Mouse (Mus musculus): ENCODE measurements around the gene Taar2. TPM values are rescaled to one million over a fixed set of nuclear protein-coding genes. Genes with fewer than 3 reads are reported as not detected.

Taar2 gene
- polyA plus RNA-seq, 1 experiment = not detected

GRCm38 (mm10) chr10:23978901-23979705 lies 40.7 kb downstream of the Taar2 start:
- no peak overlapping the region for H3K27ac ChIP-seq (ENCODE audit: insufficient read depth, low read length)
- peak in 1 of 2 experiments; percentile 16 for DNase-seq (ENCODE audit: low read depth in 1 of 2, low spot score in 2 of 2)
- WGBS = 49% methylated on average over 16 of the region's 16 CpGs
- H3K4me1 ChIP-seq (ENCODE audit: control insufficient read depth, insufficient read depth, insufficient read length) = no peaks in the 10 kb centered on the region; the same call in 1 of the 2 replicates
- TF ChIP-seq CTCF (IDR thresholded peaks at IDR 0.05; ENCODE audit: extremely low read depth, insufficient read depth, insufficient read length, insufficient replicate concordance) (peak; percentile 31; the same call in 1 of the 2 replicates), POLR2A (IDR thresholded peaks at IDR 0.05; ENCODE audit: low read depth, low read length) (no peak)
- H3K27me3 ChIP-seq (ENCODE audit: control insufficient read depth, insufficient read depth, low read length) = no peaks in the 10 kb centered on the region
- H3K36me3 ChIP-seq (ENCODE audit: control insufficient read depth, insufficient read depth, low read length) = no peaks in the 10 kb centered on the region
- no peak overlapping the region for H3K4me3 ChIP-seq (ENCODE audit: extremely low read depth, insufficient read depth, insufficient read length)

DNA sequence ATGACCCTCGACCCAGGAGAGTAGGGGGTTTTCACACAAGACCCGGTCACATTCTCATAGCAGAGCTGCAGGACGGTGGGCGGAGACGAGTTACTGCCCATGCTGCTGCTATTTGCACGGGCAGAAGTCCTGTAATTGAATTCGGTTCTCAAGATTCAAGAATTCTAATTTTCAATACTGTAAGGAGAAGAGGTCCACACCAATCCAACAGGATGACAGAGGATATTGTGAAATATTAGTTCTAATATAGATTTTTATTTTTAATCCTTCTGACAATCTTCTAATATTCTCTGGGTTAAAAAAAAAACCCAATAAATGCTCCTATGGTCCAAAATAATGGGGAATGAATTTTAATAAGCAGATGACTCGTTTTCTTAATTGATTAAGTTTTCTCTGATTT lies 47.2 kb downstream of the Taar2 start, which contains the start of gene Taar6:
TSS of gene Taar6 (minus strand) at position 101 of the 400 bp plus-strand sequence.
- TF ChIP-seq POLR2A (IDR thresholded peaks at IDR 0.05; ENCODE audit: low read depth, low read length) (no peak), CTCF (IDR thresholded peaks at IDR 0.05; ENCODE audit: extremely low read depth, insufficient read depth, insufficient read length, insufficient replicate concordance) (no peak)
- no peaks in the 10 kb centered on the region for H3K36me3 ChIP-seq (ENCODE audit: control insufficient read depth, insufficient read depth, low read length)
- no peak within 1 kb of the TSS for H3K27ac ChIP-seq (ENCODE audit: insufficient read depth, low read length)
- no peak within 1 kb of the TSS for H3K4me3 ChIP-seq (ENCODE audit: extremely low read depth, insufficient read depth, insufficient read length)
- no peak for DNase-seq (ENCODE audit: low read depth in 1 of 2, low spot score in 2 of 2)
- WGBS = 87% methylated on average over 8 of the region's 8 CpGs
- no peaks in the 10 kb centered on the region for H3K4me1 ChIP-seq (ENCODE audit: control insufficient read depth, insufficient read depth, insufficient read length)
- H3K27me3 ChIP-seq (ENCODE audit: control insufficient read depth, insufficient read depth, low read length) = no peaks in the 10 kb centered on the region

- Histone ChIP-seq H3K4me3 (ENCODE audit: extremely low read depth, insufficient read depth, insufficient read length) (no peak overlapping the region), H3K36me3 (ENCODE audit: control insufficient read depth, insufficient read depth, low read length) (no peaks in the 10 kb centered on the region), H3K27me3 (ENCODE audit: control insufficient read depth, insufficient read depth, low read length) (no peaks in the 10 kb centered on the region), H3K4me1 (ENCODE audit: control insufficient read depth, insufficient read depth, insufficient read length) (no peaks in the 10 kb centered on the region), H3K27ac (ENCODE audit: insufficient read depth, low read length) (no peak overlapping the region)
- no peak for DNase-seq (ENCODE audit: low read depth in 1 of 2, low spot score in 2 of 2)
- TF ChIP-seq POLR2A (IDR thresholded peaks at IDR 0.05; ENCODE audit: low read depth, low read length) (no peak), CTCF (IDR thresholded peaks at IDR 0.05; ENCODE audit: extremely low read depth, insufficient read depth, insufficient read length, insufficient replicate concordance) (no peak)
- 32% methylated on average over 5 of the region's 5 CpGs for WGBS
Observed at GRCm38 (mm10) chr10:23986419-23986818, 48.0 kb downstream of the Taar2 start.

Other genes starting within 250 kb of the Taar2 start
- gene Rps12, start 151.3 kb upstream of the Taar2 start, polyA plus RNA-seq (2012; rRNA removed) = 1,677 and 2,344 TPM in 2 replicates
- gene Slc18b1, start 141.6 kb upstream of the Taar2 start, polyA plus RNA-seq (2012; rRNA removed) = 1.1 TPM in 2 replicates
- 1.8 and 2.2 TPM in 2 replicates for gene Vnn3, start 87.1 kb upstream of the Taar2 start, polyA plus RNA-seq (2012; rRNA removed)
- 0.08 and 0.20 TPM in 2 replicates for gene Vnn1, start 43.9 kb upstream of the Taar2 start, polyA plus RNA-seq (2012; rRNA removed)
- gene Taar1, start 18.2 kb upstream of the Taar2 start, polyA plus RNA-seq (2012; rRNA removed) = not detected in 2 replicates
- gene Taar3, start 11.0 kb downstream of the Taar2 start, polyA plus RNA-seq (2012; rRNA removed) = not detected in 2 replicates
- not detected in 2 replicates for gene Taar4, start 21.9 kb downstream of the Taar2 start, polyA plus RNA-seq (2012; rRNA removed)
- gene Taar5, start 32.1 kb downstream of the Taar2 start, polyA plus RNA-seq (2012; rRNA removed) = not detected in 2 replicates
- not detected in 2 replicates for gene Taar6, start 47.1 kb downstream of the Taar2 start, polyA plus RNA-seq (2012; rRNA removed)
- gene Taar7a, start 54.9 kb downstream of the Taar2 start, polyA plus RNA-seq (2012; rRNA removed) = not detected in 2 replicates
- gene Taar7b, start 61.4 kb downstream of the Taar2 start, polyA plus RNA-seq (2012; rRNA removed) = not detected in 2 replicates
- gene Taar7d, start 88.7 kb downstream of the Taar2 start, polyA plus RNA-seq (2012; rRNA removed) = not detected in 2 replicates
- gene Taar7e, start 99.0 kb downstream of the Taar2 start, polyA plus RNA-seq (2012; rRNA removed) = not detected in 2 replicates
- not detected in 2 replicates for gene Taar7f, start 110.9 kb downstream of the Taar2 start, polyA plus RNA-seq (2012; rRNA removed)
- gene Taar8a, start 137.9 kb downstream of the Taar2 start, polyA plus RNA-seq (2012; rRNA removed) = not detected in 2 replicates
- gene Taar8b, start 153.7 kb downstream of the Taar2 start, polyA plus RNA-seq (2012; rRNA removed) = 0.20 and 0.75 TPM in 2 replicates
- 0.15 and 0.25 TPM in 2 replicates for gene Taar8c, start 163.3 kb downstream of the Taar2 start, polyA plus RNA-seq (2012; rRNA removed)
- gene Taar9, start 171.0 kb downstream of the Taar2 start, polyA plus RNA-seq (2012; rRNA removed) = 0.07 TPM in 1 of 2 replicates, not detected in the other
- 57.6 and 61.7 TPM in 2 replicates for gene Stx7, start 210.7 kb downstream of the Taar2 start, polyA plus RNA-seq (2012; rRNA removed)

All from spleen, adult 2 months (tissue).